Mouse (Mus musculus) midbrain, embryonic 16.5 days (tissue): ENCODE results near the gene Smok2b. TPM values are rescaled to one million over a fixed set of nuclear protein-coding genes. Genes with fewer than 3 reads are reported as not detected.
"Not testable (repeated sequence)": the region's sequence is repeated elsewhere in the genome, so short reads cannot be mapped to it uniquely, and the experiment has no call there.

Source experiments
- ATAC-seq: fragments of 200-750 bp; cut with Nextera tagmentation; 2 replicates; pipeline ENCODE4 v1.8.0; 2017; ENCODE audit warnings: moderate TSS enrichment
- H3K27ac ChIP-seq: fragments of 300-500 bp; sonication (generic); 2 replicates; pipeline ENCODE4 v1.5.1; 2014; ENCODE audit warnings: mild to moderate bottlenecking, low read length, mixed read lengths
- H3K27me3 ChIP-seq: fragments of 300-500 bp; sonication (generic); 2 replicates; pipeline ENCODE4 v1.6.1; 2014; ENCODE audit warnings: low read depth, low read length, mixed read lengths; ENCODE audit not compliant: control insufficient read depth, insufficient read depth
- H3K36me3 ChIP-seq: fragments of 300-500 bp; sonication (generic); 2 replicates; pipeline ENCODE4 v1.6.1; 2014; ENCODE audit warnings: mild to moderate bottlenecking, low read length, moderate library complexity, mixed read lengths; ENCODE audit not compliant: control insufficient read depth, insufficient read depth
- H3K4me1 ChIP-seq: fragments of 300-500 bp; sonication (generic); 2 replicates; pipeline ENCODE4 v1.6.1; 2014; ENCODE audit warnings: mild to moderate bottlenecking, low read length, mixed read lengths; ENCODE audit not compliant: control insufficient read depth, insufficient read depth
- H3K4me2 ChIP-seq: fragments of 300-500 bp; sonication (generic); 2 replicates; pipeline ENCODE4 v1.6.1; 2014; ENCODE audit warnings: mild to moderate bottlenecking, low read length, mixed read lengths
- H3K4me3 ChIP-seq: fragments of 300-500 bp; sonication (generic); 2 replicates; pipeline ENCODE4 v1.5.1; 2014; ENCODE audit warnings: low read depth, mild to moderate bottlenecking, low read length, moderate library complexity, mixed read lengths
- H3K9ac ChIP-seq: fragments of 300-500 bp; sonication (generic); 2 replicates; pipeline ENCODE4 v1.6.1; 2014; ENCODE audit warnings: low read depth, low read length, mixed read lengths
- H3K9me3 ChIP-seq: fragments of 300-500 bp; sonication (generic); replicated peaks from 2 replicates; pipeline ENCODE4 v1.6.1; 2014; ENCODE audit warnings: mild to moderate bottlenecking, low read length, mixed read lengths; ENCODE audit not compliant: control insufficient read depth, poor library complexity, severe bottlenecking
- WGBS: fragments of 180-500 bp; shearing (Covaris S2); extraction: QIAGEN DNeasy Blood & Tissue Kit; methylation state at CpG from one replicate; pipeline ENCODE4 v1.1.7; 2014; 5-methylcytosine and 5-hydroxymethylcytosine counted together
- polyA plus RNA-seq: library from polyadenylated mRNA; unstranded; fragments of >200 nt; fragmentation: Nextera tagmentation; extraction: Ambion mirVana; gene quantifications from 2 replicates; pipeline ENCODE4 v1.2.1, GENCODE M21; 2015

Smok2b gene
- polyA plus RNA-seq, 1 experiment from 2014 or later: not detected

- Histone ChIP-seq H3K4me3 (no peak overlapping the region), H3K4me2 (no peak overlapping the region), H3K4me1 (no peaks in the 10 kb centered on the region), H3K9ac (no peak overlapping the region), H3K27ac (no peak overlapping the region), H3K9me3 (peaks cover 90% of the 10 kb centered on the region), H3K36me3 (no peaks in the 10 kb centered on the region), H3K27me3 (no peaks in the 10 kb centered on the region)
- WGBS: 84% methylated on average over 2 of the region's 2 CpGs
- ATAC-seq: no peak
These were observed 14.5 kb upstream of the Smok2b start for GRCm38 (mm10) chr17:13215595-13215994.

- Histone ChIP-seq H3K4me3 (no peak within 1 kb of the TSS), H3K4me2 (no peak within 1 kb of the TSS), H3K9me3 (peaks cover 69% of the 10 kb centered on the region), H3K36me3 (no peaks in the 10 kb centered on the region), H3K9ac (no peak within 1 kb of the TSS), H3K4me1 (no peaks in the 10 kb centered on the region), H3K27ac (no peak within 1 kb of the TSS), H3K27me3 (no peaks in the 10 kb centered on the region)
- whole genome bisulfite sequencing: 89% methylated on average over 3 of the region's 3 CpGs
- ATAC-seq: no peak
These were observed 9.2 kb upstream of the Smok2b start, which contains the start of gene Smok2a for GRCm38 (mm10) chr17:13220888-13221287. Smok2a (plus strand) TSS chr17:13221188.

- H3K4me3 ChIP-seq, H3K27ac ChIP-seq, ATAC-seq, H3K27me3 ChIP-seq, H3K9ac ChIP-seq, H3K36me3 ChIP-seq, H3K4me2 ChIP-seq, H3K4me1 ChIP-seq: not testable (repeated sequence)
- WGBS: 86% methylated on average over 2 of the region's 2 CpGs
- H3K9me3 ChIP-seq: peaks cover 69% of the 10 kb centered on the region
These were observed 8.1 kb upstream of the Smok2b start for GRCm38 (mm10) chr17:13221921-13222320.

- not testable (repeated sequence) for H3K27me3 ChIP-seq, H3K27ac ChIP-seq, H3K9ac ChIP-seq, H3K36me3 ChIP-seq, ATAC-seq, H3K4me1 ChIP-seq, H3K4me3 ChIP-seq, H3K4me2 ChIP-seq
- WGBS: 85% methylated on average over 4 of the region's 4 CpGs
- H3K9me3 ChIP-seq: peaks cover 38% of the 10 kb centered on the region
These were observed 9.4 kb downstream of the Smok2b start for GRCm38 (mm10) chr17:13239461-13239860.

- not testable (repeated sequence) for H3K4me2 ChIP-seq, H3K4me1 ChIP-seq, H3K36me3 ChIP-seq, H3K27ac ChIP-seq, H3K4me3 ChIP-seq, H3K27me3 ChIP-seq, H3K9ac ChIP-seq
- ATAC-seq: 0 out of 2 replicates have a peak, but pooled peaks have one; percentile 48
- peaks cover 29% of the 10 kb centered on the region for H3K9me3 ChIP-seq
- 89% methylated on average over 7 of the region's 13 CpGs for WGBS
These were observed 11.0 kb downstream of the Smok2b start for GRCm38 (mm10) chr17:13240807-13241727.

- not testable (repeated sequence) for H3K36me3 ChIP-seq, H3K9me3 ChIP-seq, ATAC-seq, H3K9ac ChIP-seq, H3K27me3 ChIP-seq, H3K4me2 ChIP-seq, H3K4me3 ChIP-seq, H3K27ac ChIP-seq, H3K4me1 ChIP-seq
- 72% methylated on average over 1 of the region's 5 CpGs for WGBS
These were observed 24.7 kb downstream of the Smok2b start for GRCm38 (mm10) chr17:13254786-13255185.

Other genes starting within 250 kb of the Smok2b start
- 133 and 136 TPM in 2 replicates for gene Wtap, start 236.1 kb upstream of the Smok2b start, polyA plus RNA-seq
- 111 and 118 TPM in 2 replicates for gene Sod2, start 223.4 kb upstream of the Smok2b start, polyA plus RNA-seq
- gene Gpr31b, start 178.0 kb upstream of the Smok2b start, polyA plus RNA-seq: 0.19 TPM in 1 of 2 replicates, not detected in the other
- gene Tcp10b, start 169.2 kb upstream of the Smok2b start, polyA plus RNA-seq: 0.30 TPM in 1 of 2 replicates, not detected in the other
- gene Unc93a, start 98.4 kb upstream of the Smok2b start, polyA plus RNA-seq: not detected in 2 replicates
- gene Smok2a, start 9.1 kb upstream of the Smok2b start, polyA plus RNA-seq: not detected in 2 replicates
- gene Tcp10c, start 124.3 kb downstream of the Smok2b start, polyA plus RNA-seq: not detected in 2 replicates